Mouse (Mus musculus) lung, postnatal 36 days (tissue): ENCODE results near the gene Odf2.

ENCODE experiments used
- DNase-seq: peaks from one replicate; pipeline ENCODE4 v3.0.0; 2022; ENCODE audit warnings: mixed read lengths

Gene Odf2

GRCm38 (mm10) chr2:29940073-29940472 lies 51.1 kb downstream of the Odf2 start:
- no peak for DNase-seq

DNA sequence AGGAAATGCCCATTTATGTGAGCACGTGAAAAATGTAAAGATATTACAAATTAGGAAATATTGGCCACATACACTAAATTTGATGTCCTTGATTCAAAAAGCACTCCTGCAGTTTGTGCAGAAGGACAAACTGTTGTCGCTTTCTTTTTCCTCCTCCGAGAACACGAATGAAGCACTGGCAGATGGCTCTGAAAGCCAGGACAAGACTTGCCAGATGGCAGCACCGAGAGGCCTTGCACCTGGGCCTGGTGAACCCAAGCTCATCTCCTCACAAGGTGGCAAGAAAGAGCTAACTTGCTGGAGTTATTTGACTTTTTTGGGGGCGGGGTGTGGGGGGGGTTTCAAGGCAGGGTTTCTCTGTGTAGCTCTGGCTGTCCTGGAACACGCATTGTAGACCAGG lies 51.8 kb downstream of the Odf2 start:
- no peak for DNase-seq

GRCm38 (mm10) chr2:29944723-29945122 lies 55.7 kb downstream of the Odf2 start:
- peak; percentile 73 for DNase-seq

DNA sequence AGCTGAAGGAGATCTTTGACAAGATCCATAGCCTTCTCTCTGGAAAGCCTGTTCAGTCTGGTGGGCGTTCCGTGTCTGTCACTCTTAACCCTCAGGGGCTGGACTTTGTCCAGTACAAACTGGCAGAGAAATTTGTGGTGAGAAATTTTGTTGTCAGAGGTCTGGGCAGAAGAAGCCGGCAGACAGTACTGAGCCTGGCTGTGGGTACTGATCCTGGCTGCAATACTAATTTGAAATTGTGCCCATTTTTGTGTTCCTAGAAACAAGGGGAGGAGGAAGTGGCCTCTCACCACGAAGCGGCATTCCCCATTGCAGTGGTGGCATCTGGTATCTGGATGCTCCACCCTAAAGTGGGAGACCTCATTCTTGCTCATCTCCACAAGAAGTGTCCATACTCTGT lies 59.9 kb downstream of the Odf2 start:
- DNase-seq, result no peak

DNA sequence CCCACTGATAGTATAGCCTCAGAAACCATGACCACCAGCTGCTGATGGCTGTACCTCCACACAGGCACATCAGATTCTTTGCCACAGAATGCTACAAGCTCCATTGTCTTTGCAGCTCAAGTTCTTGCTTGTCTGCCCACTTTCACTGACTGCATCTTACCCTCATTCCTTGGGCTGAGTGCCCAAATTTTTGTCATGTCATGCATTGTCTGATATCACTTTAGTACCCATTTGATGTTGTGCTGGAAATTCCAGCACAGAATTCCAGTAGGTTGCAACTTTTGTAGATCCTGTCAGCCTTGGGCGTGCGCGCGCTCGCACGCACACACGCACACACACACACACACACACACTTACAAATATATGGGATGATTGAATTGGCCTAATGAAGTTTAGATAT lies 72.2 kb downstream of the Odf2 start:
- DNase-seq, result no peak

DNA sequence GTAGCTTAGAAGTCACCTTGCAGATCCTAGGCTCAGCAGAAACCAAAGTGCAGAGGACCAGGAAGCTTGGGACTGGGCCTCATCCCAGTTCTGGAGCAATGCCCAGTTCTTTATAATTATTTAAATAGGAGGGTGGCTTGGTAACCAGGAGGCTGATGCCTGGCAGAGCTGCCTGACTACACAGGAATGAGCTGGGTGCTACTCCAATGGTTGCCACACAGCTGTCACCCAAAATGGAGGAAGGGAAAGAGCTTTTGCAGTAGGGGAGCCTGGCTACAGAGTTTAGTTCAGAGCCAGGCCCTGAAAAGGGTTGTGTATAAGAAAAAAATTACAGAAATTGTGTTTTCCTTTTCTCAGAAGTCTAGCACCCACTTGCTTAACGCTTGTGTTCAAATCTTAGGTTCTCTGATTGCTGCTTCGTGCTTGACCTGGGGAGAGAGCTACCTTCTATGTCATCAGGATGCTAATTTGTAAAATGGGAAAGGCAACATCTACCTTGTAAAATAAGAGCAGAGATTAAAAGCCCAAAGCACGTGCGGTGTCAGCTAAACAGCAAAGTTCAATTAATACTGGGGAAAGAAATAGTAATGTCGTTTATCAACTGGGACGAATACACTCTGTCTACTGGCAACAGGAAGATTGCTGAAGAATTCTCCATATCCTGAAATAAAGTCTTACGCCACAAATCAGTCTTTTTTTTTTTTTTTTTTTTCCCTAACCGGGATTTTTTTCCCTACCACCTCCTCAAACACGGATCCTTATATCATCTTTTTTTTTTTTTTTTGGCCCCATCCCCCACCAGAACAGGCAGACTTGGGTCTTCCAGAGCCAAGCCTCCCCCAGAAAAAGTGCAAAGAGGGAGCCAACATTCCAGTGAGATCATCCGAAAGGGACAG lies 75.6 kb downstream of the Odf2 start:
- peak; percentile 77 for DNase-seq

GRCm38 (mm10) chr2:29965250-29965843 lies 76.3 kb downstream of the Odf2 start, which contains the start of gene Sptan1:
TSS of gene Sptan1 (plus strand) at chr2:29965560.
- peak; percentile 97 for DNase-seq

- peak; percentile 42 for DNase-seq
Measured at GRCm38 (mm10) chr2:29965906-29966305, 76.9 kb downstream of the Odf2 start.

GRCm38 (mm10) chr2:29966826-29967225 lies 77.8 kb downstream of the Odf2 start:
- no peak for DNase-seq

DNA sequence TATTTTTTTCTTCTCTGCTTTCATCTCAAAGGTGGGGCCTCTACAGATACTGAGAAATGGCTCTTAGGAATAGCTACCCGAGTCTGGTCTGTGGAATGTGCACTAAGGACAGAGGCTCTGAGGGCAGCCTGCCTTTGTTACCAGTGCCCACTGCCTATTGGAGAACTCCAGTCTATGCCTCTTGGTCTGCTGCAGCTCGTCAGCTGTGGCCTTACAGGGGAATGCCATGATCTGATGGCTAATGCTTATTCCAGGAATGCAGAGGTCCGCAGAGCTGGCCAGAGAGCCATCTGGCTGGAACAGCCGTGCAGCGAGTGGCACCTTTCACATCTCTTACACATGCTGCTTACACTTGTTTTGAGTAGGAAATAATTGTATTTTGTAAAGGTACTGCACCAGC lies 78.7 kb downstream of the Odf2 start:
- DNase-seq, result no peak

GRCm38 (mm10) chr2:29968638-29969037 lies 79.6 kb downstream of the Odf2 start:
- peak; percentile 64 for DNase-seq

DNA sequence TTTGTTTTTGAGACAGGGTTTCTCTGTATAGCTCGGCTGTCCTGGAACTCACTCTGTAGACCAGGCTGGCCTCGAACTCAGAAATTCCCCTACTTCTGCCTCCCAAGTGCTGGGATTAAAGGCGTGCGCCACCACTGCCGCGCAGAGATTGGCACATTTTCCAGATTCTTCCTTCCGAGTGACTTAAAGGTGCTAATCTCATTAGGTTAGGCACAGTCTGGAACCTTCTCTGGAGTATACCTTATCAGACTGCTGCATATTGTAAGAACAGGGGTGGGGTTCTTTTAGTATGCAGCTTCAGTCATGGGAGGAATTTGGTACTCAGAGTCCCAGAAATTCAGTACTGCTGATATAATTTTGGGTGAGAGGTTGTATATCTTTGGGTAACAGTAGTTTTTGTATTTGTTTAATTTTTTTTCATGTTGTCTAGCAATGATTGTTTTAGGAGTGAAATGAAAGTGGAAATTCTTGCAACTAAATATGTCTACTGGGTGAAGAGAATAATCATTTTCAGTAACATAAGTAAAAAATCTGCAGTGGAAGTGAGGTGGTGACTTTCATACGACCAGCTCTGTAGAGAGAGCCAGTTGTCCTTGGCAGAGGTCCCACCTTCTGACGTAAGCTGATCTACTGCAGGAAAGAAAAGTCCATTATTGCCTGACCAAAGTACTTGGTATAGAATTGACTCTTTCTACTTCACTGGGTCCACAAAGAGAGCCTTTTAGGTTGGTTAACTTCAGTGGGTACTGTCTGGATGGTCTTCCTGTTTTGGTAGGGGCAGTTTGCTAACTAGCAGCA lies 83.0 kb downstream of the Odf2 start:
- peak; percentile 92 for DNase-seq

GRCm38 (mm10) chr2:29973525-29973924 lies 84.5 kb downstream of the Odf2 start:
- peak; percentile 84 for DNase-seq

DNA sequence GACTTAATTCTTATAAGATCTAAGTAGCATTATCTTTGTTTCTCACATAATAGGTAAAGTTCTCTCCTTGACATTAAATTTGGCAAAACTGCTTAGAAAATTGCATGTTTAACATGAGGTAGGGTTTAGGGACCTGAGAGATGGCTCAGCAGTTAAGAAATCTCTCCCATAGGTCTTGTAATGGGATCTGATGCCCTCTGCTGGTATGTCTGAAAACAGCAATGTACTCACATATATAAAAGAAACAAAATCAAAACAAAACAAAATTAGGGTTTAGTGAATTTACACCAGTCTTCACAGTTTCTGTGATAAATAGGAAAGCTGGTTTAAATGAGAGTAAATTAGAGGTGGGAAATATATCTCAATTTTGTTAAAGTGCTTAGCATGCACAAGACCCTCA lies 88.3 kb downstream of the Odf2 start:
- peak; percentile 87 for DNase-seq

- DNase-seq, result no peak
Measured at GRCm38 (mm10) chr2:29980661-29981060, 91.6 kb downstream of the Odf2 start.
